Mouse (Mus musculus) kidney, postnatal 36 days (tissue): ENCODE results near the gene Prima1.

Experiments used
- DNase-seq, 2 experiments: peaks; one replicate each; pipeline ENCODE4 v3.0.0; 2021 to 2022; ENCODE audit warnings: mixed read lengths in 2 of 2

Prima1 gene

DNA sequence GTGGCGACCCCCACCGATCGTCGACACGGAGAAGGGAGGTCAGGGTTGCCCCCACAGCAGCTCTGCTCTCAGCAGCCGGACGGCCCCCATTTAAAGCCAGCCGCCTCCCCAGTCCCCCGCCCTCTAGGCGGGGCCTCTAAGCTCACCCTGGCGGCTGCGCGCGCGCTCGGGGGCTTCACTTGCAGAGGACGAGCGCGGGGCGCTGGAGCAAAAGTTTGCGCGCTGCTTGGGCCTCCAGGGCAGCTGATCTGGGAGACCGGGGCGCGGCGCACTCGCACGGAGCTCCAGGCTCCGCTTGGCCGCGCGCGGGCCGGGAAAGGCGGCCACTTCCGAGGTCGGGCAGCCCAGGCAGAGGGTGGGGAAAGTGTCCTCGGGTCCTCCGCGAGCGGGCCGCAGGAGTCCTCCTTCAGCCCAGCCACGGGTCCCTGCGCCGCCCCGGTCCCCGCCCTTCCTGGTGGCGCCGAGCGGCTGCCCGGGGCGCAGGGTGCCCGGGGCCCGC is at the start of gene Prima1:
TSS of gene Prima1 (minus strand) at position 68 of the 499 bp plus-strand sequence.
- peak; percentile 64 to 79 for DNase-seq

DNA sequence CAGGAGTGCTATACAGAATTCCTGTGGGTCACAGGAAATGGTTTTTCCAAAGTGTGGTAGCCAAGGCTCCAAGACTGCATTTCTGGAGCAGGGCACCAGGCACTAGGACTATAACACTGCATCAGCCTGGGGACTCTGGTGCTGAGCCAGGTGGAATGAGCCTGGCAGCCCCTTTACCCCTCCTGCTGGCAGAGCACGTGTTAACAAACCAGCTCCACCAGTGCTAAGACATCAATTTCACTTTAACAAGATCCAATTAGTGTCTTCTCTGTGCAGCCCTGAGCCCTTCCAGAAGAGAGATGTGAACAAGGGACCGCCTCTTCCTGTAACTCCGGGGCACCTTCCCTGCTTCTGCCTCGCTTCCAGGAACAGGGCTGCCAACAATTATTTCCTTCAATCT is 45.3 kb upstream of the Prima1 start:
- no peak for DNase-seq

DNA sequence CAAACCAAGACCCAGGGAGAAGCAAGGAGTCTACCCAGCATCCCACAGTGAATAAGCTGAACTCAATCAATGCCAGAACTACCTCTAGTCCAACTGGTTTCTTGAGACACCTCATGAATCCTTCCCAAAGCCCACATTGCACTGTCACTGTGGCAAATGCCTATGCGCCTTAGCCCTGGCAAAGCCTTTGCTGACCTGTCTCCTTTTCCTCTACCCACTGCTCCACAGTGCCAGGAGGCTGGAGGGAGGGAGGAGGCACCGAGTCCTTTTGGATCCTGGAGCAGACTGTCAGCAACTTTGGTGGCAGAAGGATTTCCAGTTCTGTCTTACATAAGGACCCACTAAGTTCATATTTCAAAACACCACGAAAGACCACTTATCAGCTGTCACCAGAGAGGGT is 41.5 kb upstream of the Prima1 start:
- peak; percentile 65 to 77 for DNase-seq

DNA sequence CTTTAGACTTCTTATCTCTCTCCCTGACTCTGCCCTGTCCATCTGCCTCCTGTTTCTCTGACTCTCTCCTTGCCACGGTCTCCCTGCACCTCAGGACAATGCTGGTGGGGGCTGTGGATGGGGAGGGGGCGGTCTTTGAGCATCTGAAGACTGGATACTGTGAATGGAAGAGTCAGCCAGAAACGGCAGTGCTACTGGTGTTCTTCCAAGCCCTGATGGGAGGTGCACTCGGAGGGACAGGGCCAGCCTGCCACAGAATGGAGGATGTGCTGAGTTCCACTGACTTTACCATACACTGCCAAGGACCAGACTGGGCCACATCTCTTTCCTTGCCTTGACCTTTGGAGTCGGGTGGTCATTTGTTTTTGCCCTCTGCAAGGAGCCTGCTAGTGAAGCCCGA is 41.0 kb upstream of the Prima1 start:
- no peak for DNase-seq

DNA sequence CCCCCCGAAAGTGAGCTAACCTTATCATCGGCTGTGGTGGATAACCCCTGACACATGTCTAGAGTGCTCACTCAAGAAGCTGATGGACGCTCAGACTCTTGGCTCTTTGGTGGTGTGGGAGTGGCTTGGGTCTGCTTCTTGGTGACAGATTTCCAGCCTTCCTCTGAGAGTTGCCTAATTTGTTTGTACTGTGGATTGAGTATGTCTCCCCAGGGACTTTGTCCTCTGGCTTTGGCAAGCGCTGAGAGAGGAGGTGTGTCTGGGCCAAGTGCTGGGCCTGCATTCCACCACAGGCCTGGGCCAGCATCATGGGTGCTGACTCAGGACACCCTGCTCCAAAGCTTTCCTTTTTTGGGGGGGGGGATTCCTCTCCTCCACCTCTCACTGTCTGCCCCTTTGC is 40.0 kb upstream of the Prima1 start:
- DNase-seq: peak; percentile 82 to 92

DNA sequence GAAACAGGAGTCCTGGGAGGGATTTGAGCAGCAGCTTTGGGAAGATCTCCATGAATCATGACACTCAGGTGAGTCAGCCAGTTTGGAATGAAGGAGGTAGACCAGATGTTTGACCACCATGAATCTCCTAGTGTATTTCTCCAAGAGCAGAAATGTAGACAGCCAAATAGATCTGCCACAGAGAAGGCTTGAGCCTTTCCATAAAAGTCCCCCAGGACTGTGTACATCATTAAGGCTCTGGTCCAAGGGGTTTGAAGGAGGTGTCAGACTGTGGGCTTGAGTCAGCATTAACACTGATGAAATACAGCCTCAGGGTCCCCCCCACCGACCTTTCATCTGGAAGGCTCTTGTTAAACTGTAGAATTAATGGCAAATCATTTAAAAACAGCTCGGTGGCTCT is 39.5 kb upstream of the Prima1 start:
- DNase-seq: no peak

DNA sequence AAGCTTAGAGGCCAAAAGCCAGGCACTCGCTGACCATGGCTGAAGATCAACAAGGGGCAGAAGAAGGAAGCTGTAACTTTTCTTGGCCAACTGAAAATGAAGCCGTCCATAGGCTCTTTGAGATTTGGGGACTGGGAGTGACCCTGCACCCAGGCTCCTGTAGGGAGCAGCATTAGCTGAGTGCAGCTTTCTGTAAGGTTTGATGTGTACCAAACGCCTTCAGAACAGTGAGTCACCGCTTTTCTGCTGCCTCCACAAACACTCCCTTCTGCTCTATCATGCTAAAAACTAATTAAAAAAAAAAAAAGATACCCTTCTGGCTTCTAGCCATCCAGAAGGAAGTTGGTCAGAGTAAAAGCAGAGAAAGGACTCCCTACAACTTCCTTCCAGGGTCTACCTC is 34.5 kb upstream of the Prima1 start:
- no peak for DNase-seq

DNA sequence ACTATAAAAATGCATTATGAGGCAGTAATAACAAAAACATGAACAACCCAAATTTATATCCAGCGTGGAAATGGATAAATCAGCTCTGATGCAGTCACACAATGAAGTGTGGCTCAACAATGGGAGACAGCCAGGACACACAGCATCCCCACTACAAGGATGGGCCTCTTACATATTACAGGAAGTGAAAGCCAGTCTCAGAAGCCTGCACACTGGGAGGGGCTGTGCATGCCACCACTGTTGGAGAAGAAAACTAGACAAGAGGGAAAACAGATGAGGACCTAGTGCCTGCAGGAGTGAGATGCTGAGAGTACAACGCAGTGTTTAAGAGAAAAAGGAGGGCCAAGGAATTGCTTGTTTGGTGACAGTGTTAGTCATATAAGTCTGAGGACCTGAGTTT is 31.8 kb upstream of the Prima1 start:
- DNase-seq: no peak

DNA sequence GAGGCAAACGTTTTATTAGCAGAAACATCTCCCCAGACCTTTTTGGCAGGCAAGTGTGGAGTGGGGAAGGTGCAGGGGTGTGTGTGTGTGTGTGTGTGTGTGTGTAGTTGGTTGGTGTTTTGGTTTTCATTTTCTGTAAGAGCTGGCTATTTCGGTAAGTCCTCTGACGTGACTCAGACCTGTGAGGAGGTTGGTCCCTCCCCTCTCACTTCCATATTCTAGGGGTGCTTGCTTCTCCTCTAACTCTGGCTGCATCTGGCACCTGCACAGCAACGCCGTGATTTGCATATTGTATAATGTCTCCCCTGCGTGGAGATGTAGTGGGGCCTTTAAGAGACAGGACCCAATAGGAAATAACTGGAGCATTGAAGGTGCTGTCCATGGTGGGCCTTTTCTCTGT is 31.1 kb upstream of the Prima1 start:
- no peak for DNase-seq

DNA sequence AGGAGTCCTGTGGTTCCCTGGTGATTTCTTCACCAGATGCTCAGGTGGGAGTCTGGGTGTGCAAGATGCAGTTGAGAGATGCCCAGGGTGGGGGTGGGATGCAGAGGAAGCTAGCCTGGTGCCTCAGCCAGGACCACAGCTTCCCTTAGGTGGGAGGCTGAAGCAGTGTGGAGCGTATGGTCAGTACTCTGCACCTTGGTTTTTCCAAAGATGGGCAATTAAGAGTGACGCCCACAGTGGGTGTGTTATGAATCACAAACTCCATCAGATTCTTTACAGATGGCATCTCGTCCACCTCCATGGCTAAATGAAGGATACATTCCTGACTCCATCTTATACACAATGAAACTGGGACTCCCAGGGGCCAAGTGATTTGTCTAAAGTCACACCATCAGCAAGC is 30.2 kb upstream of the Prima1 start:
- DNase-seq: no peak

DNA sequence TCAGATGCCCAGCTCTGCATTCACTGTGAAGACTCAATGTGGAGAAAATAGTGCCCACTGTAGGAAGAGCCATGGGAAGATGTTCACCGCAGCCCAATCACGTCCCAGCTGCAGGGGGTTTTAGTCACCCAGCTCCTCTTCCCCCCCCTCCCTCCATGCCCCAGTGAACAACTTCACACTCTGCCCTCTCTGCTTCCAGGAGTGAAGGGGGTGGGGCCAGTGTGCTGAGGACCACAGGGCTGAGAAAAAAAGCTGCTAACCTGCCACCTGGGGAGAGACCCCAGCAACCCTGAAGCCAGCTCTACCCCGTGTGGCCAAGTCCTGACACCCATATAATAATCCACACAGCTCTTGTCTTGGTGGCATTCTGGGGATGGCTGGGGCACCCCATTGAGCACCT is 24.7 kb upstream of the Prima1 start:
- DNase-seq: no peak

DNA sequence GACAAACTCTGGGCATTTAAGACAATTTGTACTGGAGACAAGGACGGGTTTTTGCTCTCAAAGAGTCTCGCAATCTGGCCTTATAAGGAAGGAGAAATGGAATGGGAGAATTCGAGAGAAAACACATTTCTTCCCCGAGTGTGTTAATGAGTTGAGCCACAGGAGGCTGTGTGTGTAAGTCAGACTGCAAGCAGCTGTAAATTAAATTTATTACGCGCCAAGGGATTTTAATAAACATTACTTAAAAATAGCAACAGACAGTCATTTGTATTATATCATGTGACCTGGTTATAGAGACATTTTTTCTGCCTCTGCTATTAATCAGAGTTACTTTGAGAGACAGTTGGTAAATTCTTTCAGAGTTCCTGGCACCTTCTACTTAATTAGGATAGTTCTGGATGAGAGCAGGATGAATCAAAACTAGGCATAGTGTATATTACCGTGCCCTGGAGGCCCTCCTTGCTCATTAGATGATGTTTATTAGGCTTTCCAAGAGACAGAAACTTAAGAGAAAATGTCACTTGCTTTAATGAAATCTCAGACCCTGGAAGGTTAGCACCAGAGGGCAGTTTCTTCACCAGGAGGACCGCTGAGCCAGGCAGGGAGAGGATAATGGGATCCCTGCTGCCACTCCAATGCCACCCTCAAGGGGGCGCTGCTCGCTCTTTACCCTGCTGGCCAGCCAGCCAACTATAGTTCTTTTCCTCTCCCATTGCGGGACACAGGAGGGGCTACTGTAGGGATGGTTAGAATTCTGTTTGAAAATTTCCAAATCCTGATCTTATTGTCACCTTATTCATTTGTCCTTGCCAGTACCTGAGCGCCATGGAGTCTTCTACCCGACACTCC is 20.3 kb upstream of the Prima1 start:
- DNase-seq: peak; percentile 41 to 75

DNA sequence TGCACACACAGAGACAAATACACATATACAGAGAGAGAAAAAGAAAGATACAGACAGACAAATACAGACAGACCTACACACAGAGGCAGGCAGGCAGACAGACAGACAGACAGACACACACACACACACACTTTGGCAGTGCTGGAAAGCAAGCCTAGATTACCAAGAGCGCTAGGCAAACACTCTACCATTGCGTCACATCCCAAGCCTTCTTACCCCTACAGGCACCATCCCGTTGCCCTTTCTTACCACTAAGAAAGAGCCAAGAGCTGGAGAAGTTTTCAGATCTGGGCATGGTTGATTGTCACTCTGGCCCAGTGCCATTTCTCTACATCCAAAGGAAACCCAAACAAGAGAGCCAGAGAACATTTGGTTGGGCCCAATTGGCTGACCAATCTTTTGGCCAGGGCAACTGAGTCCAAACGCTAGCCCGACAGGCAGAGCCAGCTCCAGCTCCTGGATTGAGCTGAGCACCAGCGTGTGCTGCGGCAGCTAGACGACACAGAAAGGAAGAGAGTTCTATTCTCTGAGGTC is 11.0 kb upstream of the Prima1 start:
- DNase-seq: no peak

DNA sequence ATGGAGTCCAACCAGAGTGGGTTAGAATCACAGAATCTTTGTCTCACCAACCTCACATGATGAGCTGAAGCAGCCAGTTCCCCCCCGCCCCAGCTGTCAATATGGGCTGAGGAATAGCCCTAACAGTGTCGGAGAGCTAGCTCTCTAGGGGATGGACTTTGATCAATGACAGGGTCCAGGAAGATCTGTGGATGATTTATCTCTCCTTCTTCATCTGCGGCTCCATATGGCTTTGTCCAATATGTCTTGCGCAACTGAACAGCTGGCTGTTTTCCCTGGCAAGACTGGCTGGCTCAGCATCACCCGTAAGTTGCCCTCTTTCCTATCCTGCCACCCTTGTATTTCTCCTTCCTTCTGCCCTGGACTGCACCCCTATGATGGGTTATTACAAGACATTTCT is 9.2 kb upstream of the Prima1 start:
- peak; percentile 23 to 50 for DNase-seq

DNA sequence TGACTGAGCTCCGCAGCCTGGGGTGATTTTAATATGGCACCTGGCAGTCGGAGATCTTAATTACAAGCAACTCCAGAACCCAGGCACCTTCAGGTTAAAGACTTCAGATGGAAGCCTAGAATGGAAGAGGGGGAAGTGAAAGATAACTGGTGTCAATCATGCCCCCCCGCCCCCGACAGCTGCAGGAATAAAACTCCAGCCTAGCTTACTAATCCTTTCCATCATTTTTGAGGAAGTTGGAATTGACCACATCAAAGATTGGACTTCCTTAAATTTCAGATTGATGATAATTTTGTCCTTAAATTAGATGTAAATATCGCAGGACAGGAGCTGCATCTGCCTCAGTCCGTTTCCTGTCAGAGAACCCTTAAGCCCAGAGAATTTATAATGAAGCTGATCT is 8.4 kb upstream of the Prima1 start:
- no peak for DNase-seq

DNA sequence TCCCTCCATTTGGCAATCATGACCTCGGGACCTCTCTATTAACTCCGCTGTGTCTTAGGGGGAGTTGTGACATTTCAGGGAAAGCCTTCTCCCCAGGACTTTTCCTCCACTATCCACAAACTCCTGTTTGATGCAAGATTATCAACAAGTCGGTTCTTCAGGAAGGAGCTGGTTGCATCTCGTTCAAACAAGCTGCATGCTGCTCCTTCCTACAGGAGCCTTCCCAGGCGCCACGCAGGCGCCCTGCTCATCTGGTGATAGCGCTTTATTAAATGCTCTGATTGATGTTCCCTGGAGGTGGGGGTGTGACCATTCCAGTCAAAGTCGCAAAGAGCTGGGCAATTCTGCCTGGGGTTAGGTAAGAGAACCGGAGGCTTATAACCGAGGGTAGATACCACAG is 1.1 kb upstream of the Prima1 start:
- DNase-seq: peak; percentile 9 to 14

DNA sequence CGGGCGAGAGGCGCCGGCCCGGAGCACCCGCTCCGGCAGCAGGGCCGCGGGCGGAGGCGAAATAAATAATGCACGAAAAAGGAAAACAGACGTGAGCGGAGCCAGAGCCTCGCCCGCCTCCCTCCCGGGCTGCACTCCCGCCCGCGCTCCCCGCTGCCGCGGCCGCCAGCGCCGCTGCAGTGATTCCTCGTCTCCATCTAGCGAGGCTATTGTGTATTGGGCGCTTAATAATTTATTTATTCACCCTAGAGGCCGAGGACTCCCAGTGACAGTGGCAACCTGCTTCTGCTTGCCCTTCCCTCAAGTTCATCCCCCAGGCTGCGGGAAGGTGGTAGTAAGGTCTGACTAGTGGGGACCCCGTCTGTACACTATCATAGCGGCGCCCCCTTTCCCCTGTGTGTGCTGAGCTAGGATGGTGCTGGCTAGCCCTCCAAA is 658 bp upstream of the Prima1 start:
- DNase-seq: peak; percentile 47 to 70

DNA sequence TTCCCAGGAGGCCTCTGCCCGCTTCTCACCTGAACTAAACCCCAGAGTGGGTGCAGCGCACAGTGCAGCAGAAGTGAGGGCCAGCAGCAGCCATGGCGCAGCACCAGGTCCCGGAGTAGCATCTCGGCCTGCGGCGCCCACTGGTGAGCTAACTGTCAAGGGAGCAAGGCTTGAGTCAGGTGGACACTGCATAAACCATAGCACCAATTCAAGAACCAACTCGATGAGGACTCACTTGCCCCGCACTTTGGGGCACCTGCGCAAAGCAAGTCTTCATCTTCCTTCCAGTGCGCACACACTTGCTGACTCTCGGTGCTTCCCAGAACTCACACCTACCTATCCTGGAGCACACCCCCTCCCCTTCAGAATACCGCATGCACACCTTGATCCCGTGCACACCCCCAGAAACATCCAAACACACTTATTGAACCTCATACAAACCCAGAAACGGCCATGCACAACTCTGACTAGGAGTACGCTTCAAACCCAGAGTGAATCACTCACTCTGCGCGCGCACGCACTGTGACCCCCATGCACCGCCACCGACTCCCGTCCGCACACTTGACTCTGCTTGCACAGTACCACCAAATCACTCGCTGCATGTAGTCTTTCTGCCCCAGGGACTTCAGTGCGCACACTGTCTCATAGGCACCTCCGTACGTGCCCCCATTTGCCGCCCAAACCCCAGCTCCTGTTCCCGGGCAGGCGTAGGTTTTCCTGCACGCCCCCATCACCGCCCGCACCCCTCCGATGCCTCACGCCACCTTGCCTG is 453 bp downstream of the Prima1 start:
- DNase-seq: peak in 1 of 2 experiments; percentile 7

DNA sequence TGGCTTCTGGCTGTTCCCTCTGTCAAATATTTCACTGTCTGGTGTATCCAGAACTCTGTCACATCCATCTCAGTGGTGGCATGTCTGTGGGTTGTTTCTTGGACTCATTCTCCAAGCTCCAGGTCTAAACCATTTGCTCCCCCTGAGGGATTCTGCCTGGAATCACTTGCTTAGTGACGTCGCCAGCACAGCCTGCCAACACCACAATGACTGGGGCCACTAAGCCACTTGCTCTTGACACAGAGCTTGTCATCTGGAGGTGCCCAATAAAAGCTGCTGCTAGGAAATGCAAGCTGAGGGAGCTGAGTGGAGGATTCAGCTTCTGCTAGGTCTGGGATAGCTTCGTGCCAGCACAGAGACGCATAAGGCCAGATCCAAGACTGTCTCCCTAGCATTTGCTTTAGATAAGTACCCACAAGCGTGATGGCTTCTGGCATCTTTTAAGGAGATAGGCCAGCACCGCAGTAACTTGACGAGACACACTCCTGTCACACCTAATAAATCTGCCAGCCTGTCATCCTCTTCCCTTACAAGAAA is 3.0 kb downstream of the Prima1 start:
- DNase-seq: no peak

DNA sequence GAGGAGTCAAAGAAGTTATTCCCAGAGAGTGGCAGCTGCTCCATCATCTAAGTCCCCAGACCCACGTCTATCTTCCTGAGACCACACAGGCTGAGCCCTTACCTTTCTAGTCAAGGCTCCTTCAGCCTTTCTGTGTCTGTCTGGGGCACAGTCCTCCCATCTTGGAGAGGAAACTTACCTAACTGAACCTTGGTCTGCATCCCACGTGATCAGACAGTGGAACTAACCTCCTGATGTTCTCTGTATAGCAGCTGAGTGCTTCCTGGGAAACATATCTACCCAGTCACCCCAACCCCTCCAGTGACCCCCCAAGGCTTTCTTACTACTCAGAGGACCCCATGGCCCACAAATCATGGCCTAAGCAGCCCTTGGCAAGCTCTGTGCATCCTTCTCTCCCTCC is 6.1 kb downstream of the Prima1 start:
- DNase-seq: peak; percentile 59 to 70

DNA sequence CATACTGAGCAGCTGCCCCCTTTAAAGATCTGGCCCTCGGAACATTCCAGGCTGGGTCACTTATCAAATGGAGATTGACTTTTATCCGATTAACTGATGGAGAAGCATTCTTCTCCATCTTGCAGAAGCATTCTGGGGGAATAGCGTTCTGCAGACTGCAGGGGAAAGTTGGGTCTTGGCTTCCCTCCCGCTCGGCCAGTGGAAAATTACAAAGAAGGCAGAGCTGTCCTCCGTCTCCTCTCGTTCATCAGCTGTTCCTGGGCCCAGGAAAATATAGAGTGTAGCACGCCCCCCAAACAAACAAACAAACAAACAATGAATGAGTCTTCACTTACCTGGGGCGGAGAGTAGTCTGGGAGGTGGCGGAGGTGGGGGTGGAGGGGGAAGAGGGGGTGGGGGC is 6.7 kb downstream of the Prima1 start:
- peak; percentile 35 to 61 for DNase-seq

DNA sequence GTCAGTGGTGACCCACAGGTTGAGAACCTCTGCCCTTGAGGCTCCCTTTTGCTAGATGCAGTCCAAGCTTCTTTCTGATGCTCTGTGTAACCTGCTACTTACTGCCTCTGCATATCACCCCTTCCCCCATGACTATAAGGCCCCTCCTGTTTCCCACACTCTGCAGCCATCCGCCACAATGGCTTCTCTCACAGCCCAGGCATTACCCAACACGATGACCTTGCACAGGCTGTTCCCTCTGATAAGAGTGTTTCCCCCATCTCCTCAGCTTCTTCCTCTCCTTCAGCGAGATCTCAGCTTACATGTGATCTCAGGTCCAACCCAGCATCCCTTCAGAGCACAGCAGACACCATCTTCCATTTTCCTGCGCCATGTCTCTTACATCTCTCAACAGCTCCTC is 12.9 kb downstream of the Prima1 start:
- DNase-seq: no peak

DNA sequence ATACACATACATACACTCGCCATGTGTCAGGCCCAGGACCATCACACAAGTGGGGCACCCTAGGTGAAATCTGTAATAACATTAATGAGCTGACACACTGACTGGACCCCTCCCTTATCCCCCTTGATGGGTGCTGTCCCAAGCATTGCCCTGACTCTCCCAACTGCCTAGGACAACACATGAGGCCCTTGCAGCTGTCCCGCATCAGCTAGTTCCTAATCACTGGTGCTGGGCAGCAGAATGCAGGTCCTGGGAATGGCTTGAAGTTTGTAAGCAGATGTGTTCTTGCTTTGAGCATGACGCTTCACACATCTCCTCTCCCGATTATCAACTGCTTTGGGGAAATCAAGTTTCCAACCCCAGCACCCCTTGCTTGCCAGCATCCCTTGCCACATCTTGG is 15.8 kb downstream of the Prima1 start:
- DNase-seq: no peak
